In the genomic region with DNA sequence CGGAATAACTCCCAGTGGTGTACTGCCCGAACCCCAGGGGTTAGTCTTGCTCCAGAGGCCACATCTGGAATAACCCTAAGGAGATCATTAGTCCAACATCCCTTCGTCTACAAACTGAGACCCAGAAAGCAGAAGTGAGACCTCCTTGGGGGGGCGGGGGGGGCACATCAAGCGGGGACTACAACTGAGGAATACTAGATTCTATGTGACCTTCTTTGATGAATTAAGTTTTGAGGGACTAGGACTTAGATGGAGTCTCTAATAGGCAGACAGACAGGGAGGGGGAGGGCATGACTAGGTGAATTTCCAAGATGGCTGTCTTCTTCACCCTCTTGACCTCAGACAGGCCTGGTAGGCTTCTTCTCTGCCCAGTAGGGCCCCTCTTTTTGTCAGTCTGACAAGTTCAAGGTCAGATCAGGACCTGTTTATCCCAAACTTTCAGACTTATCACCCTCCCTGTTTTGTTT, we compare ENCODE assay signal across 16 mouse cellular contexts. TPM values are rescaled to one million over a fixed set of nuclear protein-coding genes. Genes with fewer than 3 reads are reported as not detected.
A peak's percentile ranks its signal among the peaks of the same experiment; 100 is the strongest.
DNase-seq lines count a peak whose midpoint lies in the region; ATAC-seq and TF ChIP-seq lines count a peak whose summit lies in the region.
"Had no signal": no experiment of that assay in that cellular context is flagged by ENCODE, and none has a peak within 500 bp of the region (broad histone marks: within the 10 kb centered on the region; RNA-seq: fewer than 3 reads in every experiment).

No protein-coding gene starts in this region.

- no peaks in the 10 kb centered on the region for H3K36me3 ChIP-seq in hindbrain, embryonic 10.5 days
- no peaks in the 10 kb centered on the region for H3K36me3 ChIP-seq in hindbrain, embryonic 13.5 days
- H3K36me3 ChIP-seq in CH12.LX (replicated peaks in 1 of 2; ENCODE audit: control insufficient read depth in 1 of 2, insufficient read depth in 1 of 2, low read length in 1 of 2) = no peaks in the 10 kb centered on the region
- no peaks in the 10 kb centered on the region for H3K36me3 ChIP-seq in limb, embryonic 11.5 days (ENCODE audit: control insufficient read depth, insufficient read depth, low read length)
- H3K36me3 ChIP-seq: intestine, embryonic 15.5 days; midbrain, embryonic 15.5 days had no signal

- DNase-seq in hindbrain, embryonic 10.5 days (ENCODE audit: low spot score) = no peak
- DNase-seq in CH12.LX (ENCODE audit: extremely low read depth) (peak; percentile 42), R1 (ENCODE audit: low read depth, low spot score) (peak; percentile 69)
- no peak for DNase-seq in limb, embryonic 11.5 days (ENCODE audit: low spot score)
- DNase-seq in adrenal gland, adult (ENCODE audit: inconsistent age in 2 of 2, low spot score in 1 of 2) = no peak
- no peak for DNase-seq in thymus, postnatal 25 days
- DNase-seq in kidney, postnatal 10 days = no peak
- DNase-seq: adrenal gland, postnatal 14 days; cerebellum, postnatal 36 days; thymus, postnatal 4 days had no signal

- TF ChIP-seq POLR2A in CH12.LX (IDR thresholded peaks at IDR 0.05; ENCODE audit: low read depth, low read length) = no peak

- 69% methylated on average over 5 of the region's 5 CpGs for WGBS in hindbrain, embryonic 10.5 days
- WGBS in hindbrain, embryonic 13.5 days = 78% methylated on average over 5 of the region's 5 CpGs
- 21% methylated on average over 5 of the region's 5 CpGs for WGBS in limb, embryonic 11.5 days

- ATAC-seq in hindbrain, embryonic 13.5 days (ENCODE audit: low FRiP score) = no peak
- no peak for ATAC-seq in limb, embryonic 11.5 days (ENCODE audit: insufficient number of reproducible peaks, low FRiP score, low TSS enrichment, low read depth)
- ATAC-seq: intestine, embryonic 15.5 days; midbrain, embryonic 15.5 days had no signal

- no peak for TF ChIP-seq CTCF in CH12.LX (conservative IDR thresholded peaks at IDR 0.05 in 1 of 2, IDR thresholded peaks at IDR 0.05 in 1 of 2; ENCODE audit: low read depth in 2 of 2, low read length in 2 of 2)

- dilution Hi-C loops in CH12.LX (cut with MboI; ENCODE audit: extremely low pct_ligation_motif_present, extremely low pct_unique_long_range_greater_than_20kb, low sequenced_read_pairs) = no loop called here

- H3K27ac ChIP-seq in hindbrain, embryonic 10.5 days = 0 out of 2 replicates have a peak overlapping the region, but pooled peaks have one; percentile 14
- H3K27ac ChIP-seq in hindbrain, embryonic 13.5 days = no peak overlapping the region
- no peak overlapping the region for H3K27ac ChIP-seq in CH12.LX (ENCODE audit: insufficient read depth, low read depth)
- H3K27ac ChIP-seq in limb, embryonic 11.5 days (replicated peaks; ENCODE audit: low read depth, low read length) = peak overlapping the region; percentile 77
- H3K27ac ChIP-seq: liver, embryonic 14.5 days; macrophage; midbrain, embryonic 15.5 days had no signal

- H3K4me1 ChIP-seq in hindbrain, embryonic 10.5 days (replicated peaks) = peaks cover 26% of the 10 kb centered on the region
- peaks cover 9% of the 10 kb centered on the region; the same call in 1 of the 2 replicates for H3K4me1 ChIP-seq in hindbrain, embryonic 13.5 days (replicated peaks)
- H3K4me1 ChIP-seq in CH12.LX (ENCODE audit: control insufficient read depth in 1 of 2, insufficient read depth in 2 of 2) = peaks cover 8 to 32% of the 10 kb centered on the region in 2 experiments; a peak in 3 of 4 replicates
- peaks cover 32% of the 10 kb centered on the region for H3K4me1 ChIP-seq in limb, embryonic 11.5 days (ENCODE audit: control insufficient read depth, insufficient read depth, low read length)

- no peak overlapping the region for H3K4me3 ChIP-seq in hindbrain, embryonic 10.5 days
- H3K4me3 ChIP-seq in hindbrain, embryonic 13.5 days = no peak overlapping the region
- H3K4me3 ChIP-seq in CH12.LX (replicated peaks in 1 of 3; ENCODE audit: low read depth in 2 of 3, low read length in 2 of 3, poor library complexity in 1 of 3) = no peak overlapping the region
- no peak overlapping the region for H3K4me3 ChIP-seq in limb, embryonic 11.5 days (ENCODE audit: low read depth, low read length)
- H3K4me3 ChIP-seq: erythroblast, embryonic 14.5 days; intestine, embryonic 15.5 days; midbrain, embryonic 15.5 days had no signal

- no peak for TF ChIP-seq RAD21 in CH12.LX (IDR thresholded peaks at IDR 0.05; ENCODE audit: low read depth, low read length)

- H3K79me2 ChIP-seq in CH12.LX (replicated peaks; ENCODE audit: control insufficient read depth, extremely low read depth, insufficient read depth, poor library complexity, severe bottlenecking) = no peaks in the 10 kb centered on the region

- no peak overlapping the region for H3K9ac ChIP-seq in hindbrain, embryonic 13.5 days
- H3K9ac ChIP-seq in CH12.LX (ENCODE audit: insufficient read depth, low read depth) = no peak overlapping the region
- 0 out of 2 replicates have a peak overlapping the region, but pooled peaks have one; percentile 17 for H3K9ac ChIP-seq in limb, embryonic 11.5 days (ENCODE audit: low read length)
- H3K9ac ChIP-seq: intestine, embryonic 15.5 days; liver, embryonic 14.5 days; midbrain, embryonic 15.5 days had no signal

- in situ Hi-C loops in CH12.LX (cut with MboI; ENCODE audit: low pct_ligation_motif_present, low pct_unique_long_range_greater_than_20kb, low sequenced_read_pairs) = no loop called here

- H3K9me3 ChIP-seq in hindbrain, embryonic 10.5 days = no peaks in the 10 kb centered on the region
- no peaks in the 10 kb centered on the region for H3K9me3 ChIP-seq in hindbrain, embryonic 13.5 days
- H3K9me3 ChIP-seq in CH12.LX (replicated peaks; ENCODE audit: low read length) = no peaks in the 10 kb centered on the region
- no peaks in the 10 kb centered on the region for H3K9me3 ChIP-seq in limb, embryonic 11.5 days (ENCODE audit: control insufficient read depth, low read length)
- H3K9me3 ChIP-seq: intestine, embryonic 15.5 days; midbrain, embryonic 15.5 days had no signal

- peak; percentile 63; the same call in 1 of the 2 replicates for TF ChIP-seq EP300 in CH12.LX (IDR thresholded peaks at IDR 0.05; ENCODE audit: low read length)

- no peaks in the 10 kb centered on the region for H3K27me3 ChIP-seq in hindbrain, embryonic 10.5 days (ENCODE audit: insufficient read depth, poor library complexity, severe bottlenecking)
- H3K27me3 ChIP-seq in hindbrain, embryonic 13.5 days = no peaks in the 10 kb centered on the region
- no peaks in the 10 kb centered on the region for H3K27me3 ChIP-seq in CH12.LX (replicated peaks)
- H3K27me3 ChIP-seq in limb, embryonic 11.5 days (ENCODE audit: control insufficient read depth, insufficient read depth, low read length) = no peaks in the 10 kb centered on the region
- H3K27me3 ChIP-seq: intestine, embryonic 15.5 days; midbrain, embryonic 15.5 days had no signal

- H3K4me2 ChIP-seq in hindbrain, embryonic 13.5 days = no peak overlapping the region
- no peak overlapping the region for H3K4me2 ChIP-seq in CH12.LX (ENCODE audit: insufficient read depth, low read depth, poor library complexity, severe bottlenecking)
- no peak overlapping the region for H3K4me2 ChIP-seq in limb, embryonic 11.5 days (ENCODE audit: low read depth, severe bottlenecking)
- H3K4me2 ChIP-seq: intestine, embryonic 15.5 days; midbrain, embryonic 15.5 days had no signal

TF ChIP-seq in CH12.LX, 34 proteins besides CTCF, POLR2A, EP300 and RAD21:
- TF ChIP-seq CHD2 (IDR thresholded peaks at IDR 0.05; ENCODE audit: low read length) (peak; percentile 61; the same call in 1 of the 2 replicates), JUND (conservative IDR thresholded peaks at IDR 0.05; ENCODE audit: low read depth, low read length) (no peak), ETS1 (conservative IDR thresholded peaks at IDR 0.05; ENCODE audit: low read depth, low read length) (0 out of 2 replicates have a peak, but pooled peaks have one; percentile 14), RCOR1 (conservative IDR thresholded peaks at IDR 0.05; ENCODE audit: low read depth, low read length) (peak; percentile 58; the same call in 1 of the 2 replicates), HCFC1 (IDR thresholded peaks at IDR 0.05; ENCODE audit: low read depth, low read length) (no peak), IRF4 (IDR thresholded peaks at IDR 0.05; ENCODE audit: low read depth, low read length) (peak; percentile 91)

RNA-seq across cellular contexts. Expression of gene Wasf2, which starts 20.9 kb away (rescaled TPM):
- 42.1 and 67.1 TPM in 2 replicates for polyA plus RNA-seq in hindbrain, embryonic 10.5 days (2016; fragmentation: Nextera tagmentation; extraction: Ambion mirVana)
- 33.3 and 35.4 TPM in 2 replicates for polyA plus RNA-seq in hindbrain, embryonic 13.5 days (2015; fragmentation: Nextera tagmentation; extraction: Ambion mirVana)
- 18.7 and 21.7 TPM in 2 replicates for total RNA-seq in CH12.LX (2012; rRNA removed)
- total RNA-seq in CH12.LX (2014; rRNA removed) = 12.9 and 14.9 TPM in 2 replicates
- polyA plus RNA-seq in CH12.LX (2012; ENCODE audit: insufficient read length, low read depth) = 53.1 and 59.5 TPM in 2 replicates
- polyA plus RNA-seq in limb, embryonic 11.5 days (2014; fragmentation: Nextera tagmentation; extraction: Ambion mirVana) = 54.7 and 63.6 TPM in 2 replicates

Comparison
In these comparisons a context has a peak if more than half of its experiments do, and no peak if none do; other contexts are left out.
1. H3K27ac ChIP-seq: peak in hindbrain, embryonic 10.5 days (single experiment) and limb, embryonic 11.5 days (single experiment); none in hindbrain, embryonic 13.5 days (single experiment) and CH12.LX (single experiment).
2. DNase-seq: peak in CH12.LX (single experiment) and R1 (single experiment); none in hindbrain, embryonic 10.5 days (single experiment), limb, embryonic 11.5 days (single experiment), adrenal gland, adult (0 of 2), thymus, postnatal 25 days (single experiment) and kidney, postnatal 10 days (single experiment).